Mouse (Mus musculus) telencephalon, adult 2 months (tissue): ENCODE data around the gene Glb1.

Experiments used
- DNase-seq: peaks from one replicate; pipeline ENCODE4 v3.0.0-alpha.2; 2011; ENCODE audit warnings: low read depth, low spot score

Gene Glb1

DNA sequence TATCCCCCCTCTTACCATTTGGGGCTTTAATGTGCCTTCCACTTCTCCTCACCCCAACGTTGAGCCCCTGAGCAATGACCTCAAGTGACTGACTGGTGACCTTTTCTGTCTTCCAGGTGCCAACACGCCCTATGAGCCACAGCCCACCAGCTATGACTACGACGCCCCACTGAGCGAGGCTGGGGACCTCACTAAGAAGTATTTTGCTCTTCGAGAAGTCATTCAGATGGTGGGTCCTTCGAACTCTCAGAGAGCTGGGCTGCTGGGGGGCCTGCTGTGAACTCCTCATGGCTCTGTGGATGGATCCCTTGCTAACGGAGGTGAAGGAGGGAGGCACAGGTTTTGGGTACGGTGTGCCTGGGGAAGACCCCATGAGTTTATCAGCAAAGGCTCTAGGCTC lies 42.0 kb downstream of the Glb1 start:
- DNase-seq, result no peak

DNA sequence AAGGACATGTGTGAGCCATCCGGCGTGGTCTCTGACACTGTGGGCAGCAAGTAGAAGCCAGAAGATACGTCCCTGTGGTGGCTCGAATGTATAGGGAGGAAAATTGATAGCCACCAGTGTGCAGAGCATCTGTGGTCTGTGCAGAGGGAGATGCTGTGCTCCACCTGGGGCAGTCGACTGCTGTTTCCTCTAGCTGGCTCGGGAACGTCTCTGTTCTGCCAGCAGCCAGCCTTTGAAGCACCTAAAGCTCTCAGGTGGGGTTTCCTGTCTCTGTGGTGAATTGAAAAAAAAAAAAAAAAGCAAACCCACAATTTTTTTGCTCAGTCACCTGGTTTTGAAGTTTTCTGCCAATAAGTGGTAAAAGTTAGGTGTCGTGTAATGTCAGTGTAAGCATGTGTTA lies 42.5 kb downstream of the Glb1 start:
- no peak for DNase-seq

DNA sequence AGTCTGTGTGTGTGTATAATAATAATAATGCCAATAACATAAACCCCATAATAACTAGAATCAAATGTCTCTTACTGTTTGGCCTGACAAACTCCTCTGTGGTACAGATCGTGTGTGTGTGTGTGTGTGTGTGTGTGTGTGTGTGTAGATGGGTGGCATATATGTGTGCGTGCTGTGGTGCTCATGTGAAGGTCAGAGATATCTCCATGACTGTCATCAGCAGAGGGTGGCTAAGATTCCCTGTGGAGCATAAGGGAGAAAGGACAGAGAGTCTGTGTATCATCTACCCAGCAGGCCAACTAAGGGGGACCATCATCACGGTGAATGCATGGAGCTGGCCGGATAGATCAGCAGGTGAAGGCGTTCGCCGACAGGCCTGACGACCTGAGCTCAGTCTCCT lies 46.0 kb downstream of the Glb1 start:
- DNase-seq, result no peak

DNA sequence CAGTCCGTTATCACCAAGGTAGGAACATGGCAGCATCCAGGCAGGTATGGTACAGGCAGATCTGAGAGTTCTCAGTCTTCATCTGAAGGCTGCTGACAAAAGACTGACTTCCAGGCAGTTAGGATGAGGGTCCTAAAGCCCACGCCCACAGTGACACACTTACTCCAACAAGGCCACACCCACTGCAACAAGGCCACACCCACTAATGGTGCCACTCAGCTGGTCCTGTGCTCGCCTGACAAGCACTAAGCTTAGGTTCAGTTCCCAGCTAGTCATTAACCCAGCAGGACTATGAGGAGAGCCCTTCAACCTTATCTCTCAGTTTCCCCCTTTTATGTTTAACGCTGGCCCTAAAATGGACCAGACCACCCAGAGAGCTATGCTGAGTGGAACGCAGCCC lies 47.8 kb downstream of the Glb1 start:
- DNase-seq, result no peak

DNA sequence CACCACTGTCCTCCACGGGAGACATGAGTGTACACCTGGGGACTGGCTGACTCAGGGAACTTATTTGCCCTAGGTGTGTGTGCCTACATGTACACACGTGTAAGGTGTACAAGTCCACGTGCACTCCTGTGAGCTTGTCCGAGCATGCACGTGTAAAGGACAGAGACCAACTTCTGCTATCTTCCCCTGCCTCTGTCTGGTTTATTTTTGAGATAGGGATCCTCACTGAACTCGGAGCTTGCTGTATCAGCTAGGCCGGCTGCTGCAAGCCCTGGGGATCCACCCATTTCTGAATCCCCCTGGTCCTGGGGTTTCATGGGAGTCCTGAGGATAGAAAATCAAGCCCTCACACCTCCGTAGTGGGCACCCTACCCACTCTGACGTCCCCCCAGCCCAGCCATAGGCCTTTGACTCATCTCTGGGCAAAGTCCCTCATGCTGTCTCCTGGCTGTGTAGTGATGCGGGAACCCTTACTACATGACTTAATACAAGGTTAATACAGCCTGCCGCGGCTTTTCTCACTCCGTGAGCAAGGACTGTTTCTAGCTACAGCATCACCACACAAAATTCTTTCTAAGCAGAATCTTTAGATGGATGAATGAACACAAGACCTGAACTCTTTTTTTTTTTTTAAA lies 48.4 kb downstream of the Glb1 start:
- DNase-seq, result no peak

DNA sequence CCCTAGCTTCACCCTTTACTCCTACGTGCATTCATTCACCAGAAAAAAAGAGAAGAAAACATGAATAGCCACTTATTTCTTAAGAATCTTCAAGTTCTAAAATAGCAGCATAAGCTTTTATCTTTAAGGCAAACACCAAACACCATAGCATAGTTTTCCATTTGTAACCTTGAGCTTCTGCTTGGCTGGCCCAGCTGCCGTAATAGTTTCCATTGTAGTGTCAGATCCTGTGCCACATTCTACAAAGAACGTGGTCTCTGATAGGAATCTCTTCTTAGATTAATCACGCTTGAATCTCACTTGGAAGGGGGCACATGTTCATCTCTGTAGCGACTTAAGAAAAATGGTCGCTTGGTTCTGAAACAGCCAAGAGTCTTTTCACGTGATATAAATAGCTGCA lies 50.7 kb downstream of the Glb1 start:
- DNase-seq, result no peak

DNA sequence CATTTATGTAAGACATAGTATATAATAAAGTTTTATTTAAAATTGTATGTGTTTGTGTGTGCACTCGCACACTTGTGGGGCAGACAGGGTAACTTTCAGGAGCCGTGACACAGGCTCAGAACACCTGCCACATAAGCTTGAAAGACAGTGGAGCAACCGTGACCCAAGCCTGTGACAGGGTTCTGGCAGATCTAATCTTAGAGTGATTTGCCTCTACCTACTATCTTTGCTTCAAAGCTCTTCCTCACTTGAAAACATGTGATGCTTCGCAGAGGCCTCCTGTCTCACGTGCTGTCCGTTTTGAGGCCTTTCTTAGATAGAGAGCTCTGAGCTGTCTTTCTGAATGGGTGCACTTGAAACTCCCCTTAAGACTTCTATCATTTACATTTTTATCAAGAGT lies 51.5 kb downstream of the Glb1 start:
- no peak for DNase-seq

DNA sequence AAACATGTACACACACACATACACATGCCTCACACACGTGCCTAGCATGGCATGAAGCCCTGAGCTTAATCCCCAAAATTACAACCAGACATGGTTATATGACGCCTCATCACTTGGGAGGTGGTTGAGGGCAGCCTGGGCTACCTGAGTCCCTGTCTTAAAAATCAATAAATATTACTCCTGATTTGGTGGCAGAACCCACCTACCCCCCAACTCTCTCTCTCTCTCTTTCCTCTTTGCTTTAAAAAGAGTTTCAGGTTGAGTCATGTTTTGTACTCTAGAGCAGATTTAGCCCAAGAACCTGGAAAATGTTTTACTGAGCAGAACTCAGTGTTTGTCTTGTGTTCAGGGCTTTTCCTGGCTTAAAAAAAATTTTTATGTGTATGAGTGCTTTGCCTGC lies 54.5 kb downstream of the Glb1 start:
- no peak for DNase-seq

DNA sequence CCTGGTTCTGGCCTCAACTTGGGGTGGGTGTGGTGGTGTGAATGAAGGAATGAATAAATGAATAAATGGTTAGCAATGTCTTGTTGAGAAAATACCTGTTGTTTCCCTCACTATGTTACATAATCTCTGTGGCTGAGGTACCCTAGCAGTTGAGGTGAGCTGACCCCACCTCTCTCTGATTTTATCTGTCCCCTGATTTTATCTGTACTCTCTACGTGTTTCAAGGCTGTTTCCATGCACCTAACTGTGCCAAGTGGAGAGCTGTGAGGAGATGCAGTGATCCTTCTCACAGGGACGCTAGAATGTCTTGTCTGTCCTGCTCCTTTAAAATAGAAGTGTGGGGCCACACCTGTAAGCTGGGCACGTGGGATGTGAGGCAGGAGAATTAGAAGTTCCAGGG lies 57.6 kb downstream of the Glb1 start:
- no peak for DNase-seq

DNA sequence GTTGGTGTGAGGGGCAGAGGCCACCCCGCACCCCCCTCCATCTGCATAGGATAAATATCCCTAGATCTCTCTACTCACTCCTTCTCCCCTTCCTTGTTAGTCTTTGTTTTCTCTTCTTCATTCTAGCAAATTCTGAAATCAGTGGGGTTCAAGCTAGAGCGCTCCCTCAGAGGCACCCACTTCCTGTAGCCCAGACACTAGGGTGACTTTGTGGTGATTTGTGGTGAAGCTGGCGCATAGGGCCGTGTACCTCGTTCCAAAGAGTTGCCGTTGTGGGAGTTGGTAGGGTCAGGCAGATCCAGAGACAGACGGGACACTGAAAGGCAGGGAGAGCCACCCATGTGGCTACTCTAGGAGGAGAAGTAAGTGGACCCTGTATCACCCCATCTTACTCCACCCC lies 61.7 kb downstream of the Glb1 start:
- no peak for DNase-seq

DNA sequence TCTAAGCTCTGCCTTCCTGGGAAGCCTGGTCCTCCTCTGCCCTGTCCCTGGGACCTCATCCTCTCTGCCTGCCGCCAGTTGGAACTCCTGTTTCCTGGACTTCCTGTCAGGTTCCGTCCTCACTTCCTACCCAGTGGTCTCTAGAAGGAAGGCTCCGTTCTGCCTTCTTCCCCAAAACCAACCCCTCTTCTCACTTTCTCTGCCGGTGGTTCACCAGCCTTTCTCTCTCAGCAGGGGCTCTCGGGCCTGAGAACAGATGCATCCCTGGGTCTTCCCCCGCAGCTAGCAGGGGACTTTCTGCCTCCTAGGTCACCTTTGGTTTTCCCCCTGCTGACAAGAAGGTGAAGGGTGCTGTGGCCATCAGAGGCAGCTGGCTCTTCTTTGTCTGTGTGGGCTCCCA lies 64.6 kb downstream of the Glb1 start:
- no peak for DNase-seq

DNA sequence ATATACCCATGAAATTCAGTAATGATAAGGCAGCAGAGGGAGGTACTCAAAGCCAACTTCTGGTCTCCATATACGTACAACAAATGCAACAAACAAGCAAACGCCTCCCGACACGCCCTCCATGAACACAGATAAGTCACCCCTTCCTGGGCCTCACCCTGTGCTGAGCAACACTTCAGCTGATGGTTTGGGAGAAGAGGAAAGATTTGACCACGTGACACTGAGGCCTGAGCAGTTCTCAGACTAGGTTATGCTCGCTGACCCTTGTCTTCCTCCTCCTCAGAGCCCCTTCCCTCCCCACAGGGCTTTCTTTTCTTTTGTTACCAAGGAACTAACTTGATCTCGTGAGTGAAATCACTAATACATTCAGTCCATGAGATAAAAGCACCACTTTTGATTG lies 66.0 kb downstream of the Glb1 start:
- DNase-seq, result no peak

DNA sequence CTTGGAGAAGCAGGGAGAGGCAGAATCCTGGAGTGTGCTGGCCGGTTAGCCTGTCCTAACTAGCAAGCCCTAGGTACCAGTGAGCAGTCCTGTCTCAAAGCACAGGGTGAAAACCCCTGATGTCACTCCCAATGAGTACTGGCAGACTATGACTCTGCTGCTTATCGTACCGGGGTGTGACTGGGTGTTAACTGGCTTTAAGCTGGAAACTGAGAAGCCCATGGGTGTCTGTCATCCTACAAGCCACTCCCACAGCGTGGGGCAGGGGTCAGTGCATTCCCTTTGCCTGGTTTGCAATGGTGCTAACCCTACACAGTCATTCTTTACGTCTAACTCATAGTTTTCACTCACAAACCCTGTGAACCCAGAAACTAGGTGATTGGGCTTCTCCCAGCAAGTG lies 67.3 kb downstream of the Glb1 start:
- DNase-seq, result no peak

DNA sequence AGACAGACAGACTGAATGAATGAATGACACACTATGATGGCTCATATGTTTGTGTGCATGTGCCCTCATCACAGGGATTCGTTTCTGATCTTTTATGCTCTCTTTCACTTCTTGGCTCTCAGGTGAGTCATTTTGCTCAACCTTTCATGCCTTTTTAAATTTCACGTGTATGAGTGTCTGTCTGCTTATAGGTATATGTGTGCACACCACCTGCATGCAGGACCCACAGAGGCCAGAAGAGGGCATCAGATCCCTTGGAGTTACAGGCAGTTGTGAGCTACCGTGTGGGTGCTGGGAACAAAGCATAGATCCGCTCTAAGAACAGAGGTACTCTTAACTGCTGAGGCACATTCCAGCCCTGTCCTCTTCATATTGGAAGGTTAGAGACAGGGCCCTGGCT lies 67.8 kb downstream of the Glb1 start:
- no peak for DNase-seq

DNA sequence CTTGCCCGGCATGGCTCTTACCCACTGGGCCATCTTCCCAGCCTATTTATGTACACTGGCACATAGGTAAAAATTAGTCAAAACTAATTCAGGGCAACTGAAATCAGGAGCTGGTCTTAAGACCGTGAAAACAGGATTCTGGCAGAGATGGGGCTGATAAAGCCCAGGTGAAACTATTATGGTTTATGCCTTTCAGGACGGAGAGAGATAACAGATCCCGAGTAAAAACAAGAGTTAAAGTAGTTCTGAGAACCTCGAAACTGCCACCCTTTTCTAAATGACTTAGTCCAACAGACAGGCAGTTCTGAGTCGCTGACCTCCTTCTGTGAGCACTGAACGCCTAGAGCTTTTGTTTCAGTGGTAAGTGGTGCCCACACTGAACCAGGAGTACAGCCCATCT lies 71.0 kb downstream of the Glb1 start:
- no peak for DNase-seq

DNA sequence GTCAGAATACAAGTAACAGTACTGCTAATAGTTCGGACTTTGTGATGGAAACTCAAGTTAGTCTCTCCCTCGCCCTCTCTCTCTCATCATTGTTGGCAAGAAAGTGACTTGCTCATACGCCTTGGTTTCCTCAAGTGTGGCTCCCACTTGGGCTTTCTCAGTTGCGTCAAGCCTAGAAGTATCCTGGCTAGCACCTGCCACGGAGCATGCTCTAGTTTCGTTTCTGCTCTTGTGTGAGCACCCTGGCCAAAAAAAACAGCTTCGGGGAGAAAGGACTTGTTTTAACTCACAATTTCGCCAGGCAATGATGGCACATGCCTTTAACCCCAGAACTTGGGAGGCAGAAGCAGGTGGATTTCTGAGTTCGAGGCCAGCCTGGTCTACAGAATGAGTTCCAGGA lies 76.1 kb downstream of the Glb1 start:
- no peak for DNase-seq

DNA sequence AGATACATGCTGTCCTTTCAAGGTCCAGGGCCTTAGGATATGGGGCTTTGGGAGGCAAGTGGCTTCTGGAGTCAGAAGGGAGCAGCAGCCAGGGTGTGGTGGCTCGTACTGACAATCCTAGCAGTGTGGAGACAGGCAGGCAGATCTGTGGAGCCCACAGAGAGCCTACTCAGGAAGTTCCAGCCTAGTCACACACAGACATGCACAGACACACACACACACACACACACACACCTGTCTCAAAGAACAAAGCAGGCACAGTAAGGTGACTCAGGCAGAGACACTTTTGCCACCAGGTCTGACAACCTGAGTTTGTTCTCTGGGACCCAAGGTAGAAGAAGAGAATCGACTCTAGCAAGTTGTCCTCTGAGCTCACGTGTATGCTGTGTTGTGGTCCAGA lies 80.1 kb downstream of the Glb1 start:
- no peak for DNase-seq

DNA sequence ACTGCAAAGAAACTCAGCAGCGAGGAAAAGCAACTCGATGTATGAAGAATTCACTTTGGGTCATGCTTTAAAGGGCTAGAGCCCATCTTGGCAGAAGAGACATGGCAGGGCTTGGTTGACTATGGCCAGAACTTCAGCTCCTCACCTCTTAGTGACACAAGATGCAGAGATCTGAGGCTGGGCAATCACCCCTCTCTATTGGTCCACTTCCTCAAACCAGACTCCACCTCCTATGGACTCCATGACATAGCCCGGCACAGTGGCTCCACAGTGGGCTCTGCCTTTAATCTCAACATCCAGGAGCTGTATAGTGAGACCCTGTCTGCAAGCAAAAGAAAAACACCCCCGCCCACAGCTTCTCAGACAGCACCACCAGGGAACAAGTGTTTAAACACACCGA lies 83.9 kb downstream of the Glb1 start:
- no peak for DNase-seq

DNA sequence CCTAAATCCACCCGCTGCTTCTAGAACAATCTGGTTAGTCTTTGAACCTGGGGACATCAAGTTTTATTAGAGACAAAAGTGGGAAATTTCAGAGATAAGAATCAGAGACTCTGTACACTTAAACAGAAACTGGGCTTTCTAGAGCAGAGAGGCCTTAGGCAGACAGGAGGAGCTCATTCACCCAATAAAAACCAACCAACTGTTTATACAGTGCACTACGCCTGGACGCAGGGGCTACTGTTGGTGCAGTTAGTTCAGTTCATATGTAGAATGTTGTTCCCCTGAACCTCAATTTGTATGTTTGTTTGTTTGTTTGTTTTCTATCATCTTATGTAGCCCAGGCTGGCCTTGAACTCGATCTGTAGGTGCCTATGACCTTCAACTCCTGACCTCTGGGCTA lies 85.9 kb downstream of the Glb1 start:
- no peak for DNase-seq

DNA sequence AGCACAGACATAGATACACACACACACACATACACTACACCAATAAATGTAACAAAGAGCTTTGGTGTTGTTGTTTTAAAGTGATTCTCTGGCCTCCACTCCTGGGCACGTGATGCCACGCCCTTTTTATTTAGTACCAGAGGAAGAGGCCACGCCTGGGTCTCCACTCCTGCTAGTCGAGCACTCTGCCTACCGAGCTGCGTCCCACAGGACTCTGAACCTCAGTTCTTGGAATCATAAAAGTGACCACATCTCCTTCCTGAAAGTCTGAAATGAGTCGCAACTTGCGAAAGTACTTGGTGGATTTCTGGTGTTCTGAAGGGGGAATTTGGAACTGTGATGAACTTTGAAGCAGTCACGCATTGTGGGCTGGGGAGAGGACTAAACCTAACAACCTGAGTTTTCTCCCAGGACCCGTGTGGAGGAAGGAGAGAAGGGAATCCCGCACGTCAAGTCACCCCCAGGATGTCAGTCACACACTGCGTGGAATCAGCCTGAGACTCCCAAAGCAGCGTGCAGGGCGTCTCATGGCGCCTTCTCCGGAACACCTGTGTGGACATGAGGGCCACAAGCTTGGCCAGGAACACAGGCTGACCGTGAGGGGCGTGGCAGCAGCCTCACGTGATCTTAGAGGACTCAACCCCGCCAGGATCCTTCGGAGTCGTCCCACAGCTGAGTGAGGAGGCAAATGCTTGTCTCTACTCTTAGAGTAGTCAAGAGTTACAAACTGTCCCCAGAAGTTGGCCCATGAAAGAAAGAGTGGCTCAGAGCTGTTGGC lies 86.8 kb downstream of the Glb1 start:
- no peak for DNase-seq

DNA sequence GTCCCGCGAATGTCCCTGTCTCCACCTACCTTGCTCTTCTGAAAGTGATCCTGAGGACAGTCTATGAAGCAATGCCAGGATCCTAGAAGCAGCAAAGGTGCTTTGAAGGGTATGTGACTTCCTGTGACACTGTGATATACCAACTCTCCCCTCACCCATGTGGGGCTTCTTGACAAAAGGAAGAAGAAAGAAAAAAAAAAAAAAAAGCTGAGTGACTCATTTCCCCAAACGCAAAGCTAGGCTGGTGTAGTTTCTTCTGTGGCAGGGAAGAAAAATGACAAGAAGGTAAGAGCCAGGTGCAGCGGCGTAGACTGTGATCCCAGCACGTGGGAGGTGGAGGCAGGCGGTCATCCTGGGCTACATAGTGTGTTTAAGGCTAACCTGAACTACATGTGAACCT lies 95.6 kb downstream of the Glb1 start:
- no peak for DNase-seq

DNA sequence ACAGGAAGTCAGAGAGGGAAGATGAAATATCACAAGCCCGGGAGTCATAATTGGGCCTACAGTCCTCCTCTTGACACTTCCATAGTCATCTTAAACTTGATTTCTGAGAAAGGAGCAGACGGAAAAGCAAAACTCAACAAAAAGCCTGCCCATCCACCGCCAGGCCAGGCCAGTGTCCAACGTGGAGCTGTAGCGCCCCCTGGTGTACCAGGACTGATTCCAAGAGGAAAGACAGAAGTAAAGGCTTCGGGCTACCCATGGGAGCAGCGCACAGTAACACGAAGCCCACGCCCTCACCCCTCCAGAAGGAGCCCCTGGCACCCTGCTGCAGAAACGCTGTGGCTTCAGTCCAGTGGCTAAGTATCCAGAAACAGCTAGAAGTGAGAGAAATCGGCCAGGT lies 97.3 kb downstream of the Glb1 start:
- no peak for DNase-seq

DNA sequence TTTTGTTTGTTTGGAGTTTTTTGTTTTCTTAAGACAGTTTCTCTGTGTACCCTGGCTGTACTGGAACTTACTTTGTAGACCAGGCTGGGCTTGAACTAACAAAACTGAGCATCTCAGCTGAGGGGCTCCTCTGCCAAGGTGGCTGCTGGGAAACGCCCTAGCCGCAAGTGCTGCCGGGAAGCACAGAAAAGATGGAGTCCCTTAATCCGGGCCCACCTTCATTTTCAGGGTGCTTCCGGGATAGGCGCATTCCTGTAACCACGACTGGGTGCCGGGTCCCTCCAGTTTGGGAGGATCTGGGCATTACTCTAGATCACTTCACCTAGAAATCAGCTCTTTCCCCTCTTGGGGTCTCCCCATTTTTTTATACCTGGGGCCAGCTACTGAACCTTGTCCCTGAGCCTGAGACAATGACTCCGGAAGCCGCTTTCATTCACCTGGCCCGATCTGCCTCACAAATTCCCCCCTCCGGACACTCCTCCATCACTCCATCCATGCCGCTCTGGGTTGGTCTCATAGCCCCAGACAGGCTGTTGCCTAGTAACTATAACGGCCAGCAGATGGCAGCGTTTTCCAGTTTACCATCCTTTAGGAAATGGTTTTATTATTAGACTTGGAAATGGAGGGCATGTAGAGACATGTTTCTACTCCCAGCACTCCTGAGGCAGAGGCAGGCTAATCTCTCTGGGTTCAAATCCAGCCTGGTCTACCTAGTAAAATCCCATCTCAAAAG lies 99.1 kb downstream of the Glb1 start:
- no peak for DNase-seq
